Mouse (Mus musculus) B cell, adult 2 months (primary cell): ENCODE measurements around the gene Stx17.

ENCODE experiments used
- DNase-seq, 2 experiments: peaks; one replicate each; pipeline ENCODE4 v3.0.0; 2022

The Stx17 gene

DNA sequence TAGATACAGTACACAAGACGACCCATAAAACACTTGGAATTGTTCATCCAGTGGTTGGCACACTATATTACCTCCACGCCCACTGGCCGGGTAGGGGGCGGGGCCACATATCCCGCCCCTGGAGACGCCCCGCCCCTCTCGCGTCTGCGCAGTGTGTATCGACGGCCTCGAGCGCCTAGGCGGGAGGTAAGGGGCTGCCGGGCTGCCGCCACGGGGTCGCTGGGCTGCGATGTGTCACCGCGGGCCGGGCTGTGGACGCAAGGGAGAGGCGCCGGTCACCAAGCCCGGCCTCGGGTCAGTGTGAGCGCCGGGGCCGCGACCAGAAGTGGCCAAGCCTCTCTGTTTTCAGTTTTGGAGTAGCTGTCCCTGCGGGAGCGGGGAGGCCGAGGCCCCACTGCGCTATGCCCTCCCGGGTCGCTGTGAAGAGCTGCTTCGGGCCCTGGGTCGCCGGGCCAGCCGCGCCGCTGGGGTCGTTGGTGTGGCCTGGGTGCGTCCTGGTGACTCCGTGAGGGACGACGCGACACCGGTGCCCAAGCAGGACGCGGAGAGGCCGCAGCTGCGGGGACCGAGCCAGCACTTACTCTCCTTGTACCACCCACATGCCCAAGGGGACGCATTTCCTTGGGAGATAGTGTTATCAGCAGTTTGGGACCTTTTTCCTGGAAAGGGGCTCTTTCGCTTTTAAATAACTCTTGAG, at the start of gene Stx17:
Gene Stx17 (plus strand): TSS at position 143 of the 697 bp plus-strand sequence.
- DNase-seq, result peak; percentile 92 to 94

DNA sequence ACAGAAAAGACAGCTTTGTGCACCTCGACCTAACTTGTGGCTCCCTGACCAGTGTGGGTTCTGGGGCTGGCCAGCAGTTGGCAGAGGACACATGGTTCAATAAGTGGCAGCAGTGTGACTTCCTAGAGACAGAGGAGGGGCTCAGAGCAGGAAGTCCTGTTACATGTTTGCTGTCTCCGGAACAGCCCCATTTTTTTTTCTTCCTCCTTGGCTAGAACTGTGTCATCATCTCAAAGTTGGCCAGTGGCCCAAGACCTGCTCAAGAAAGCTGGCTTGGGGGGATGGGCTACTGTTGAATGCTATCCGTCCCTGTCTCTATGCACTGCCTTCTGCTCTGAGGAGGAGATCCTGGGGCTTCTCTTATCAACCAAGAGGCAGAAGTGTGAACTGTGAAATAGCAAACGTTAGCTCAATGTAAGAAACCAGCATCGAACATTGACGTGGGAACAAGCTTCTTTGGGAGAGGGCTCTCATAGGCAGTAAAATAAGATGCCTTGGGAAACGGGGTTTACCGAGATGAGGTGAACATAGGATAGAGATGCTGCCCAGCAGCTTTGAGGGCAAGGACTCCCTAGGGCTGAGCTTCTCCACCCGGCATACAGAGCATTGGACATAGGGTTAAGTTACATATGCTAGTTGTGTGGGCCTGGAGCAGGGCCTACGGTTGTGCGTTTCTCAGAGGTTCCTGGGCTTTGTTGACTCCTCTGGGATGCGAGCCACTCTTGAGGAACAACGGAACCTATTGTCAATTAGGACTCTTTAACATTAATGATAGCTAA, 47.8 kb upstream of the Stx17 start:
- DNase-seq, result peak; percentile 8 to 25

DNA sequence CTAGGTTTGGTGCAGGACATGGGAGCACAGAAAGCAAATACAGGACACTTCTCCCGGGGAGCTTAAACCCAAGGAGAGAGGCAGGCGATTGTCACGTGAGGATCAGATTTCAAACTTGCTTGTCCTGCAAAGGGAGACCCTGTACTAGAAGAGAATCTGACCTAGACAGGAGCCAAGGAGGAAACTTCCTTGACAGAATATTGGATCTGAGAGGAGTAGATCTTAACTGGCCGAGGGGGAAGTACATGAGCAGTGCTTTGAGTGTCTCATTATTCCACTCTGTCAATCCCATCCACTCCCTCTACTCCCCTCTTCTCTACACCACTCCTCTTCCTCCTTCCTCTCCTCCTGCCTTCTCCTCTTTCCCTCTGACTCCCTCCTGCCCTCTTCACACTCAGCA, 46.5 kb upstream of the Stx17 start:
- DNase-seq, result no peak

GRCm38 (mm10) chr4:48079285-48080039, 45.3 kb upstream of the Stx17 start:
- DNase-seq, result no peak

- no peak for DNase-seq
Observed at GRCm38 (mm10) chr4:48083452-48083851, 41.3 kb upstream of the Stx17 start.

DNA sequence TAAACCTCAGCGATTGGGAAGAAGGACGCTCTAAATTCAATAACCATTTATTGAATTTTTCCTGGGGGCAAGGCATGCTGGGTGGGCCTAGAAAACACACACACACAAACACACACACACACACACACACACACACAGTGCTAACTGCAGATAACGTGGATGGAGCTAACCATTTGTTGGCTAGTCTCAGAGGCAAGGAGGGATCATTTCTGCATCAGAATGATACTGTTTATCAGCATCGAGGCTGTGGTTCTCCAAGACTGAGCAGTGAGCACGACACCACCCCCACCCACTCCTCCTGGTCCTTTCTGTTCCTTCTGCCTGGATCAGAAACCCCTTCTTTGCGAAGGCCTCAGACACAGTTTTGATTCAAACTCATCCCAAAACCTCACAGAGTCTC, 38.1 kb upstream of the Stx17 start:
- no peak for DNase-seq

DNA sequence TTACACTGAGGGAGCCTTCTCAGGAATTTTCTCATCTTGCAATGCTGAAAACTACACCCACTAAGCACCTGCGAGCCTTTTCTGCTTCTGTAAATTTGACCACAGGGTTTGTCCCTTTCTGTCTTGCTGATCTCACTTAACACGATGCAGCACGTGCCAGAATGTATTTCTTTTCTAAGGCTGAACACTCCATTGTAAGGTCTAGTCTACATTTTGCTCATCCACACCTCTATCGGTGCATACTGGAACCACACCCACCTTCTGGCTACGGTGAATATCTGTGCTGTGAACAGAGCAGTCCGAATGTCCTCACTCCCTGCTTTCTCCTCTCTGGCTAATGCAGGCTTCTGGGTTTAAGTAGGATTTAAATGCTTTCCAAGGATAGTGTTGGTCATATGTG, 37.2 kb upstream of the Stx17 start:
- DNase-seq, result no peak

GRCm38 (mm10) chr4:48093221-48093620, 31.5 kb upstream of the Stx17 start:
- no peak for DNase-seq

DNA sequence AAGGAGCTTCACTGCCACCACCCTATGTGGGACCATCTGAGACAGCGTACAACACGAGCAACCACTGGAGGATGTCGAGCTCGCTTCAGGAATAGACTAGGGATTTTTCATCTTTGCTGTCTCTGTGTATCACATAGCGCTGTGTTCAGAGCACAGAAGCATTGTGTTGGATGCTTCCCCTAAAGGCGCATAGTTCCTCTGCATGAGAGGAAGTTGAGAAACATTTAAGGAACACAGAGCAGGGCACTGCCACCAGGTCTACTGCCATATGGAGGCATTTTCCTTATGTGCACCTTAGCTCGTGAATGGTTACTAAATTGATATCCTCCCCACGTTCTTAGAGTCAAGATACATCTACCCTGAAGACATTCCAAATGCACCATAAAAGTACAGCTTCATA, 24.5 kb upstream of the Stx17 start:
- no peak for DNase-seq

GRCm38 (mm10) chr4:48101981-48102380, 22.7 kb upstream of the Stx17 start:
- no peak for DNase-seq

DNA sequence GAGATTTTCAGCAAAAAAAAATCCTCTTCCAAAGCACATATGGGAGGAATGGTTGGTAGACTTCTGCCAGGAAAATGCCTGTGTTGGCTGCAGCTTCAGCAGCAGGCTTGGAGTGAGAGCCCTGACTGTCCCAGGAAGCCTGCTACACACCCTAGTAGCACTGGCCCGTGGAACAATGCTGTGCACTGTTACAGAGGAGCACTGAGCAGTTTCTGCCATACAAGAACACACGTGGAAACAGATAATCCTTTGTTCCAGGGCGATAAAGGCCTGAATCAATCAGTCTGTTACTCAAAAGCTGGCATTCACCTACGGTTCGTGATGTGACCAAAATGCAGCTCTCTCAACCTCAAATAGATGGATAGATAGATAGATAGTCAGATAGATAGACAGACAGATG, 19.3 kb upstream of the Stx17 start:
- DNase-seq, result no peak

GRCm38 (mm10) chr4:48107086-48107485, 17.6 kb upstream of the Stx17 start:
- no peak for DNase-seq

- DNase-seq, result peak; percentile 56 to 62
Observed at GRCm38 (mm10) chr4:48108591-48108990, 16.1 kb upstream of the Stx17 start.

- peak; percentile 46 to 54 for DNase-seq
Observed at GRCm38 (mm10) chr4:48110331-48110730, 14.4 kb upstream of the Stx17 start.

DNA sequence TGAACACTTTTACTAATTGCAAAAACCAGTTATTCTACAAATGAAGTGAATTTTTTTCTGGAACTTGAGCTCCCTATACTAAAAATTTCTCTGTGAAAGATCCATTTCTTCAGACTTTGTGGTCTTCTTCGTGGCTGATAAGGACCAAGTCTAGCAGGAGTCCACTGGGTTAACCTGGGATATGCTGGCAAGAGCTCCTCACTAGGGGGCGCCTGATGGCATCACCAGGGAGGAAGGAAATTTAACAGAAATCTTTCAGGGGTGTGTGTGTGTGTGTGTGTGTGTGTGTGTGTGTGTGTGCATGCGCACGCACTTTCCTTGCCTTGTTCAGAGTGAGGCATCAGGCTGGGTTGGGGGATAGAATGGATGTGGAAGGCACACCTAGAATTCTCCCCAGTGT, 8.5 kb upstream of the Stx17 start:
- DNase-seq, result peak; percentile 75 to 78

- no peak for DNase-seq
Observed at GRCm38 (mm10) chr4:48124416-48124772, 321 bp upstream of the Stx17 start.

GRCm38 (mm10) chr4:48130314-48130713, 5.6 kb downstream of the Stx17 start:
- no peak for DNase-seq

DNA sequence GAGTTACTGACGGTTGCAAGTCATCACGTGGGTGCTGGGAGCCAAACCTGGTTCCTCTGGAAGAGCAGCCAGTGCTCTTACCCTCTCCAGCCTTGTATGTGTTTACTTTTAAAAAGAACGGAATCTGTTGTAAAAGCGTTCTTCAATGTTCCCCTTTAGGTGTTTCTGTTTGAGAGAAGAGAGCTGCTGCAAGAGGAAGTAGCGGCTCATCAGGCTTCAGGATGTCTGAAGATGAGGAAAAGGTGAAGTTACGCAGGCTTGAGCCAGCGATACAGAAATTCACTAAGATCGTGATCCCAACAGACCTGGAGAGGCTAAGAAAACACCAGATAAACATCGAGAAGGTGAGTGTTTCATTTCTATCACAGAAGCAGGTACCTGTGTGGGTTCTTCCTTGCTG, 6.9 kb downstream of the Stx17 start:
- DNase-seq, result no peak

GRCm38 (mm10) chr4:48132721-48133120, 8.0 kb downstream of the Stx17 start:
- no peak for DNase-seq

DNA sequence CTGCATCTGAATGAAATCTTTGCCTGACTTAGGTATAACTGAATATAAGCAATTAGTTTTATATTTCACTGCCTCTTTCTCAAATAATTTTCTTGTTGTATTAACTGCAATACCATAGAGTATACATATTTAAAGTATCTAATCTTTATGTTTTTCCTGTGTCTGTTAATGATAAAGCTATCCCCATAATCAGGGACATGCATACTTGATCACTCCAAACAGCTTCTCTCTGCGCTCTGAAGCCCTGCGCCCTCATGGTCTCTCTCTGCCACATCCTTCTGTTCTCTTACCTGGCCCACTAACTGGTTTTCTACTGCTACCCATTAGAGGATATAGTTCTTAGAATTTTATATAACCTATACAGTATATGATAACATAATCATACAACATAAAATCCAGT, 24.8 kb downstream of the Stx17 start:
- no peak for DNase-seq

GRCm38 (mm10) chr4:48153229-48153628, 28.5 kb downstream of the Stx17 start:
- no peak for DNase-seq

- no peak for DNase-seq
Observed at GRCm38 (mm10) chr4:48155864-48156263, 31.1 kb downstream of the Stx17 start.

DNA sequence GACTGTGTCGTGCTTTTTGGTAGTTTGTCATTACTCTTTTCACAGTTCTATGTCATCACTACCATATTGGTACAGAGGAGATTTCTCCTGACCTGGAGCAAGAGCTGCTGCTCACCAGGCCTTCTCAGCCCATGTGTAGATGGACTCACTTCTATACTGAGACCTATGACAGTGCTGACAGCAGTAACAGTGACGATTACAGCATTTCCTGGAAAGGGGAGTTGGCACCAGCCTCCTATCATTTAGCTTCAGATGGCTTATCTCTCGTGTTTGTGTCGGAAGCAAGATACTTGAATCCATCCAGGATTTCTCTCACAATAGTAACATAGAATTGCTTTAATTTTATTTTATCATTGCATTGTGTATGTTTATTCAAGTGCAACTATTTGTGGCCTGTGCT, 35.7 kb downstream of the Stx17 start:
- no peak for DNase-seq

GRCm38 (mm10) chr4:48163851-48164250, 39.1 kb downstream of the Stx17 start:
- no peak for DNase-seq
